Mouse (Mus musculus): ENCODE data around the gene Gulp1. TPM values are rescaled to one million over a fixed set of nuclear protein-coding genes. Genes with fewer than 3 reads are reported as not detected.

The Gulp1 gene
- polyA plus RNA-seq, 1 experiment from 2014 or later, result 9.8 TPM

DNA sequence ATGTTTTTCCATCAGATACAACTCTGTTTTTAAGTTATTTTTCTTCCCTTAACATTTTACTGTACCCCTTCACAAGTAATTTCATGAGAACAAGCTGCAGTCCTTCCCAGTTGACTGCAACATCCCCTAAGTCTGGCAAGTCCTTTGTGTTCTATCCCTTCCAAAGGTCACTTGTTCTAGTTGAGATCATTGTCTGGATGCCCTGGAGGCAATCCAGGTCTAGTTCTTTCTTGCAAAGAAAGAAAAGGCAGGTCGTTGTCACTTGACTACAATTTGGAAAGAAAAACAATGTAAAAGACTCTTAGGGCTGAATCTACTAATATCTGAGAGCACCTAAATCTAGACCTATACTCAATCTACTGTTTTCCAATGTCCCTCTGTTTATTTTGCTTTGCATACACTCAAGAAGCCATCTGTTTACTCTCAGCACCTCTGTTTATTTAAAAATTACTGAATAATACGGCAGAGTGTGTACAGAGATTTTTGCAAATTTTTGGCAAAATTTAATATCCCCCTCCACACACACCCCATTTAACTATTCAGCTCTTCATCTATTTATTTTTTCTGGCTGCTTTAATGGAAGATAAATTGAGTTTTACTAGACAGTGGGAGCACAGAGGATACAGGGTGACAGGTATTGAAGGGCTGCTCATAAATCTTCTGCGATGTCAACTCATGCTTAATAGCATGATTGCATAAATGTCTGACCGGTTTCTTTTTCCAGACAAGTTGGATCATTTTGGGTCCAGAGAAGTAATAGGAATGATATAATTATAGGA is 252.5 kb downstream of the Gulp1 start:
- no peak overlapping the region for H3K9ac ChIP-seq (replicated peaks; ENCODE audit: low read length)
- no peak overlapping the region for H3K4me2 ChIP-seq (ENCODE audit: low read length)
- ATAC-seq (ENCODE audit: low FRiP score, low TSS enrichment) (no peak), DNase-seq (no peak)
- no peaks in the 10 kb centered on the region for H3K4me1 ChIP-seq (ENCODE audit: control insufficient read depth, insufficient read depth, low read length)
- no peaks in the 10 kb centered on the region for H3K36me3 ChIP-seq (ENCODE audit: control insufficient read depth, insufficient read depth, low read length)
- H3K27me3 ChIP-seq (ENCODE audit: control insufficient read depth, insufficient read depth, low read length), result no peaks in the 10 kb centered on the region
- no peak overlapping the region for H3K4me3 ChIP-seq (replicated peaks; ENCODE audit: low read depth, low read length)
- no peak overlapping the region for H3K27ac ChIP-seq (replicated peaks; ENCODE audit: low read depth, low read length)
- WGBS, result 89% methylated on average over 4 of the region's 4 CpGs
- no peaks in the 10 kb centered on the region for H3K9me3 ChIP-seq (ENCODE audit: control insufficient read depth, low read length)

DNA sequence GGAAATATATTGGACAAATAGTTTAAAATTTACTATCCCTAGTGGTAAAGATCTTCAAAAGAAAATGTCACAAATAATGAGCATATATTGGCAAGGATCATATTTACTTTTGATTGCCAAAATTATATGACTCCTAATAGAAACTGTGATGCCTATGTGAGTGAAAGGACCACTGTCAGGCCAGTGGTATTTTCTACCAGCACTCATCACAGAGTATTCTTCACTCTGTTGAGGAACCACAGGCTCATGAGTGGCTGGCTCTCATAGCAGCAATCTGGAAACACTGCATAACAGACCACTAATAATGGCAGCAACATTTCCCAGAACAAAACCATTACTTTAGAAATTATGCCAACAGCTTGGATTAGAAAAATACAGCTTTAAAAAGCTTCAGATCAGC is 255.1 kb downstream of the Gulp1 start:
- Histone ChIP-seq H3K9me3 (ENCODE audit: control insufficient read depth, low read length) (no peaks in the 10 kb centered on the region), H3K4me2 (ENCODE audit: low read length) (no peak overlapping the region), H3K9ac (replicated peaks; ENCODE audit: low read length) (no peak overlapping the region), H3K27ac (replicated peaks; ENCODE audit: low read depth, low read length) (no peak overlapping the region), H3K4me3 (replicated peaks; ENCODE audit: low read depth, low read length) (no peak overlapping the region), H3K27me3 (ENCODE audit: control insufficient read depth, insufficient read depth, low read length) (no peaks in the 10 kb centered on the region), H3K4me1 (ENCODE audit: control insufficient read depth, insufficient read depth, low read length) (no peaks in the 10 kb centered on the region), H3K36me3 (ENCODE audit: control insufficient read depth, insufficient read depth, low read length) (no peaks in the 10 kb centered on the region)
- ATAC-seq (ENCODE audit: low FRiP score, low TSS enrichment), result no peak
- no peak for DNase-seq

DNA sequence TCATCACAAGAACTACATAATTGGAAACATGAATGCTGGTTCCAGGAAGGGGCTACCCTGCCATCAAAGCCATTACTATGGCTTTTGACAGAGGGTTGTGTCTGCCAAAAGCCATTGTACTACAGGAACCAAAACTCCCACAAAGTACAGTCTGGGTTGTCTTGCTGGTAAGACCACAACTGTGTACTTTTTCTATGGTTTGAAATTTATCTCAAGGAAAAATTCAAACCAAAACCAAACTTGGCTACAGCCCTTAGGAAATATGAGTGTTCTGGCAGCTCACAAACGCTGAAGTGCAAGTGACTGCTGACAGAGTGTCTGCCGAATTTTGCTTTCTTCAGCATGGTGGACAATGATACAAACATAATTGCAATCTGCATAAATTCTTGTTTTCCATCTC is 259.0 kb downstream of the Gulp1 start:
- no peak for ATAC-seq (ENCODE audit: low FRiP score, low TSS enrichment)
- no peaks in the 10 kb centered on the region for H3K9me3 ChIP-seq (ENCODE audit: control insufficient read depth, low read length)
- WGBS, result 90% methylated on average over 2 of the region's 2 CpGs
- H3K36me3 ChIP-seq (ENCODE audit: control insufficient read depth, insufficient read depth, low read length), result no peaks in the 10 kb centered on the region
- H3K4me2 ChIP-seq (ENCODE audit: low read length), result no peak overlapping the region
- H3K9ac ChIP-seq (replicated peaks; ENCODE audit: low read length), result no peak overlapping the region
- H3K27ac ChIP-seq (replicated peaks; ENCODE audit: low read depth, low read length), result no peak overlapping the region
- H3K4me3 ChIP-seq (replicated peaks; ENCODE audit: low read depth, low read length), result no peak overlapping the region
- DNase-seq, result no peak
- no peaks in the 10 kb centered on the region for H3K4me1 ChIP-seq (ENCODE audit: control insufficient read depth, insufficient read depth, low read length)
- no peaks in the 10 kb centered on the region for H3K27me3 ChIP-seq (ENCODE audit: control insufficient read depth, insufficient read depth, low read length)

DNA sequence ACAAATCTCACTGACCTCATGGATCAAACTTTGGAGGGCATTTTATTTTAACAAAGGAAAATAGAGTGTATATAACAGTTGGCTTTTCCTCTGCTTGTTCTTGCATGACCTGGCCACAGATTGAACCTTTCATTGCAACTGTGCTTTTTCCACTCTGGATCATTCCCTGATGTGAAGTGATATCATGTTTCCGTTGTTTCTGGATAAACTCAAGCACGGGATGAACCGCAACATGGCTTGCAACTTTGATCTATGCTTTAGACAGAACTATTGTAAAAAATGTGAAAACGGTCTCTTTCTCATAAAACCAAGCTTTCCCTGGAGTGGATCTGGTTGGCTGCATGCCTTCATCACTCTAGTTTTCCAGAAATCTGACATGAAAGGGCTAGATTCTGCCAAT is 282.6 kb downstream of the Gulp1 start:
- H3K9me3 ChIP-seq (ENCODE audit: control insufficient read depth, low read length), result no peaks in the 10 kb centered on the region
- no peak for ATAC-seq (ENCODE audit: low FRiP score, low TSS enrichment)
- H3K4me1 ChIP-seq (ENCODE audit: control insufficient read depth, insufficient read depth, low read length), result no peaks in the 10 kb centered on the region
- H3K9ac ChIP-seq (replicated peaks; ENCODE audit: low read length), result no peak overlapping the region
- no peak for DNase-seq
- H3K4me2 ChIP-seq (ENCODE audit: low read length), result no peak overlapping the region
- no peaks in the 10 kb centered on the region for H3K27me3 ChIP-seq (ENCODE audit: control insufficient read depth, insufficient read depth, low read length)
- H3K36me3 ChIP-seq (ENCODE audit: control insufficient read depth, insufficient read depth, low read length), result no peaks in the 10 kb centered on the region
- WGBS, result 91% methylated on average over 4 of the region's 4 CpGs
- no peak overlapping the region for H3K4me3 ChIP-seq (replicated peaks; ENCODE audit: low read depth, low read length)
- no peak overlapping the region for H3K27ac ChIP-seq (replicated peaks; ENCODE audit: low read depth, low read length)

Measured in midbrain, embryonic 14.5 days (tissue).